Mouse (Mus musculus) layer of hippocampus, adult 9-10 months (tissue): ENCODE results near the gene Pdzd7.

ENCODE experiments used
- DNase-seq: peaks from one replicate; pipeline ENCODE4 v3.0.0; 2022; ENCODE audit warnings: low spot score

The Pdzd7 gene

DNA sequence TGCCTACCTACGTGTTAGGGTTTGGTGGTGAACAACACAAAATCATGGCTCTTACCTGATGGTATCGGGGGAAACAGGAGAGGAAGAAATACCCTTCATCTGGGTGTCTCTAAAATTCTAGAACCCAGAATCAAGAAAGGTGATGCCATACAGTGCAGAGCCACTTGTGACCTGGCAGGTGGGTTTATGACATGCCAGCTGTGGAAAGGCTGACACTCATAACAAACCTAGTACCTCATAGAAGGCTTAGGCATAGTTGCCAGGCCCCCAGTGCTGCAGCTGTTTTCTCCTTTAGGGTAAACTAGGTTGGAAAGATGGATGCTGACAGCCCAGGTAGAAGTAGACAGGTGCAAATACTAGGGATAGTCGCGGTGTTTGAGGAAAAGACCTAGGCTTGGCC lies 61.1 kb downstream of the Pdzd7 start:
- DNase-seq = no peak

DNA sequence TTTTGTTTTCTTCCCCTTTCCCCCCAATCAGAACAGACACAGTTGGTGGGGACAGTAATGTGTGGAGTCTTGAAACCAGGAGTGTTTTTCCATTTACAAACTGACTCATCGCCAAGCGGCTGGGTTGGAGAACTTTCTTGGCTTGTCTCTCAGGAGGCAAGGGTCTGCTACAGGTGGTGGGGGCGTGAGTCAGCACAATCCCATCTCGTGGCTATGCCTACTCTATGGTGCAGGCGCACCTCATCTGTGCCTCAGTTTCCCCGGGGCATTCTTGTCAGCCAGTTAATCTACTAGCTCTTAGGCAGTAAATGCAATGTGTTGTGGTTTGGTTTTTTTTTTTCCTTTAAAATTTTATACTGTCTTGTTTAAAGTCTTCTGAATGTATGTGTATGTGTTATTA lies 62.2 kb downstream of the Pdzd7 start:
- DNase-seq = no peak

DNA sequence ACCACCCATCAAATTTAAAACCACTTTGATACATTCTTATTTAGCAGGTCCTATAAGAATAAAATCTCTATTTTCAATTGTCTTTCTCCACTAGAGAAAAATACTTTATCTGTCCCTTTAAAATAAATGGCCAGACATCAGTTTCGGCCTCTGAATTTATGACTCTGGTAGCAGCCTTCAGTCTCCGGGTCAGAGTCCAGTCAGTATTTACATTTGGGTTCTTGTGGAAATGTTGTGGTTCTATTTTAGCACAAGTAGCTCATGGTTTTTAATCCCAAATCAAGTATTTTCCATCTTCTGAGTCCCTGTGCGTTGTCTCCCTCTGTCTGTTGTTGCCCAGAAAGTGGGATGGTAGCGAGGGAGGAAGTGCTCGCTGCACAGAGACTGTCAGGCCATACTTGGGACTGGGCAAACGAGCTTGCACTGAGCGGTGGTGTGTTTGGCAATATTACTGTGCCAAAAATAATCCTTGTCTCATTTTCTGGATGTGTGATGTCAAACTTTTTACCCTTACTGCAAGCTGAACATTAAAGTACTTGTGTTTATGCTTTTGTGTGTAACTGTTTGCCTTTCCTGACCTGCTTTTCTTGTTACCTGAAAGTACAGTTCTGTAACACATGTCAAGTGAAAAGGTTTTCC lies 62.9 kb downstream of the Pdzd7 start:
- no peak for DNase-seq

DNA sequence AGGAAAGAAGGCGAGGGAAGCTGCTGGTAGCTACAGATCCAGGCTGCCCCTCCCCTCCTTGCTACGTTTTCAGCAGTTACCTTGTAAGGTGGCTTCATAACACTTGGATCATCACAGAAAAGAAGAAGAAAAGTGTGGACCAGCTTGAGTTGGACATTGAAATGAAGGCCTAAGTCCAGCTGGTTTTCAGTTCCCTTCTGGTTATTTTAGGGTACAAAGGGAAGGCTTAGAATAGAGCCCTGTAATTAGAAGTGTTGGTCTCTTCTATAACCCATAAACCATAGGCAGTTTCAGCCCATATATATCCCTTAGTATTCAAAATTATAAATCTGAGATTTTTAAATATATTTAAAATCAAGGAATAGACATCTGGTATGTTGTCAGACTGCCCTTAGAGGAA lies 64.7 kb downstream of the Pdzd7 start:
- DNase-seq = no peak

DNA sequence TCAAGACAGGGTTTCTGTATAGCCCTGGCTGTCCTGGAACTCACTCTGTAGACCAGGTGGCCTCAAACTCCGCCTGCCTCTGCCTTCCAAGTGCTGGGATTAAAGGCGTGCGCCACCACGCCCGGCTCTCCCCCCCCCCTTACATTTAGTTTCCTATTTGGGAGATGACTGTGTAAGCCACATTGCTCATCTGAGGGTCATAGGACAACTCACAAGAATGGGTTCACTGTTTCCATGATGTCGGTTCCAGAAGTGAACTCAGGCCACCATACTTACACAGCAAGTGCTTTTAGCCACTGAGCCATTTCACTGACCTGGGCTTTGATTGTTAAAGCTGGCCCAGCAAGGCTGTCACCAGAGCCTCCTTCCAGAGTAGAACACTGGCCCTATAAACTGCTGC lies 68.4 kb downstream of the Pdzd7 start:
- no peak for DNase-seq
